Comparison of ENCODE assay signal across 21 mouse cellular contexts in the genomic region with DNA sequence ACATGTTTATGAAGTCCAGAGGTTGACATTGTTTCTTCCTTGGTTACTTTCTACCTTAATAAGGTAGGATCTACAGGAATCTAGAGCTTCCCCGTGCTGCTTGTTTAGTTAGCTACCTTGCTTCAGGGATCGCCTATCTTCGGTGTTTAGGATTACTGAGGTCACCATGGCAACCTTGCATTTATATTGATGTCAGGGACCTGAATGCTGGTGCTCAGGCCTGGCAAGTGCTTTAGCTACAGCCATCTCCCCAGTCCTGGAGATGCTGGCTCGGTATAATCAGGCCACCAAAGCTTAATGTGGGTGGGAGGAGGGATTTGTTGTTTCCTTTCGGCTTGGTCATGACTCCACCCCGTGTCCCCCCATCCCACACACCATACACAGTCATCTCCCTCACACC.
"Had no signal": no experiment of that assay in that cellular context is flagged by ENCODE, and none has a peak within 500 bp of the region (broad histone marks: within the 10 kb centered on the region; RNA-seq: fewer than 3 reads in every experiment).

No protein-coding gene starts in this region.

- H3K36me3 ChIP-seq: heart, embryonic 12.5 days; hindbrain, embryonic 10.5 days; hindbrain, embryonic 12.5 days; hindbrain, embryonic 15.5 days; limb, embryonic 10.5 days; limb, embryonic 12.5 days had no signal

- H3K4me1 ChIP-seq: heart, embryonic 12.5 days had no signal

- H3K9me3 ChIP-seq: heart, embryonic 12.5 days; hindbrain, embryonic 10.5 days; hindbrain, embryonic 12.5 days; hindbrain, embryonic 15.5 days; limb, embryonic 10.5 days; limb, embryonic 12.5 days had no signal

- ATAC-seq: intestine, embryonic 16.5 days had no signal

- DNase-seq: gastrocnemius, postnatal 14 days; gastrocnemius, postnatal 36 days; heart, adult 11 months; heart, adult 2 months; heart, postnatal 10 days; heart, postnatal 4 days; kidney, adult 2 months; kidney, postnatal 10 days; kidney, postnatal 25 days; kidney, postnatal 4 days; liver had no signal

- H3K27me3 ChIP-seq: heart, embryonic 12.5 days; hindbrain, embryonic 12.5 days; hindbrain, embryonic 15.5 days; limb, embryonic 12.5 days had no signal

- H3K4me2 ChIP-seq: heart, embryonic 12.5 days; hindbrain, embryonic 12.5 days; hindbrain, embryonic 15.5 days; limb, embryonic 12.5 days; liver, embryonic 11.5 days had no signal

- H3K9ac ChIP-seq: heart, embryonic 12.5 days; hindbrain, embryonic 12.5 days; hindbrain, embryonic 15.5 days; limb, embryonic 12.5 days had no signal

- H3K4me3 ChIP-seq: heart, adult 2 months; heart, embryonic 12.5 days; hindbrain, embryonic 10.5 days; hindbrain, embryonic 12.5 days; hindbrain, embryonic 15.5 days; layer of hippocampus, adult 2 months; left cerebral cortex, adult 2 months; limb, embryonic 10.5 days; limb, embryonic 12.5 days had no signal

- H3K27ac ChIP-seq: heart, adult 2 months; hindbrain, embryonic 10.5 days; hindbrain, embryonic 12.5 days; hindbrain, embryonic 15.5 days; layer of hippocampus, adult 2 months; left cerebral cortex, adult 2 months; limb, embryonic 10.5 days; limb, embryonic 12.5 days had no signal
